Mouse (Mus musculus) right cerebral cortex, adult 2 months (tissue): ENCODE measurements at regions not wholly inside any gene's neighbourhood (a gene's known extent, or its start where the extent isn't known, plus 50 kb on each side); places are given as distances from the start of the nearest gene placed in this dataset.

Source experiments
- DNase-seq, 2 experiments: peaks; one replicate each; pipeline ENCODE4 v3.0.0; 2021 to 2022; ENCODE audit warnings: low spot score in 2 of 2

GRCm38 (mm10) chr11:25538641-25539258 lies 671.8 kb downstream of the 5730522E02Rik start:
- no peak for DNase-seq

GRCm38 (mm10) chr11:25536069-25536468 lies 674.5 kb downstream of the 5730522E02Rik start:
- DNase-seq = no peak

GRCm38 (mm10) chr11:25533081-25533480 lies 677.5 kb downstream of the 5730522E02Rik start:
- DNase-seq = no peak

- no peak for DNase-seq
Observed at GRCm38 (mm10) chr11:25531668-25532398, 678.7 kb downstream of the 5730522E02Rik start.

- DNase-seq = no peak
Observed at GRCm38 (mm10) chr11:25528056-25528455, 682.5 kb downstream of the 5730522E02Rik start.

- no peak for DNase-seq
Observed at GRCm38 (mm10) chr11:25518903-25519302, 691.7 kb downstream of the 5730522E02Rik start.

- no peak for DNase-seq
Observed at GRCm38 (mm10) chr11:25518131-25518530, 692.4 kb downstream of the 5730522E02Rik start.

- DNase-seq = no peak
Observed at GRCm38 (mm10) chr11:25505500-25505899, 705.1 kb downstream of the 5730522E02Rik start.

GRCm38 (mm10) chr11:25473682-25474365 lies 736.7 kb downstream of the 5730522E02Rik start:
- DNase-seq = no peak

GRCm38 (mm10) chr11:25469819-25470218 lies 740.7 kb downstream of the 5730522E02Rik start:
- no peak for DNase-seq

GRCm38 (mm10) chr11:25437206-25437605 lies 773.4 kb downstream of the 5730522E02Rik start:
- DNase-seq = no peak

- DNase-seq = no peak
Observed at GRCm38 (mm10) chr11:25435645-25436044, 774.9 kb downstream of the 5730522E02Rik start.

GRCm38 (mm10) chr11:25423186-25423585 lies 787.4 kb downstream of the 5730522E02Rik start:
- DNase-seq = no peak

GRCm38 (mm10) chr11:25421486-25421885 lies 789.1 kb downstream of the 5730522E02Rik start:
- DNase-seq = no peak

- no peak for DNase-seq
Observed at GRCm38 (mm10) chr11:25410403-25411090, 800.0 kb downstream of the 5730522E02Rik start.

- DNase-seq = no peak
Observed at GRCm38 (mm10) chr11:25391649-25392048, 818.9 kb downstream of the 5730522E02Rik start.

GRCm38 (mm10) chr11:25367111-25367510 lies 843.5 kb downstream of the 5730522E02Rik start:
- no peak for DNase-seq

- DNase-seq = no peak
Observed at GRCm38 (mm10) chr11:25365433-25365832, 845.1 kb downstream of the 5730522E02Rik start.

- DNase-seq = no peak
Observed at GRCm38 (mm10) chr11:25359723-25360122, 850.8 kb downstream of the 5730522E02Rik start.

GRCm38 (mm10) chr11:25357717-25358411 lies 852.7 kb downstream of the 5730522E02Rik start:
- peak; percentile 49 to 50 for DNase-seq
